Mouse (Mus musculus) activated CD4-positive, CD25-positive, alpha-beta regulatory T cell, adult 4 months (primary cell): ENCODE results near the gene Cd209b. TPM values are rescaled to one million over a fixed set of nuclear protein-coding genes. Genes with fewer than 3 reads are reported as not detected.

ENCODE experiments used
- ATAC-seq: one replicate; pipeline ENCODE4 v1.8.0; 2017
- polyA plus RNA-seq, 2 experiments: library from polyadenylated mRNA; unstranded; fragments of 100-300 nt; shearing (Covaris generic); gene quantifications; one replicate each; pipeline ENCODE4 v1.2.1; 2017

Gene Cd209b
- polyA plus RNA-seq: under 1 TPM in 1 of 2 experiments, not detected in 1; 0.38 TPM

GRCm38 (mm10) chr8:3926744-3927143 lies at the start of gene Cd209b:
TSS of gene Cd209b (minus strand) at chr8:3926844.
- ATAC-seq: no peak

- ATAC-seq: no peak
Observed at GRCm38 (mm10) chr8:3956037-3956436, 29.4 kb upstream of the Cd209b start.

- no peak for ATAC-seq
Observed at GRCm38 (mm10) chr8:3954646-3955045, 28.0 kb upstream of the Cd209b start, which contains the start of gene Cd209c. TSS of gene Cd209c (minus strand) at chr8:3954746.

- no peak for ATAC-seq
Observed at GRCm38 (mm10) chr8:3940023-3940422, 13.4 kb upstream of the Cd209b start.

GRCm38 (mm10) chr8:3878455-3878854 lies 48.2 kb downstream of the Cd209b start, which contains the start of gene Cd209d:
TSS of gene Cd209d (minus strand) at chr8:3878555.
- no peak for ATAC-seq

GRCm38 (mm10) chr8:3876121-3876520 lies 50.5 kb downstream of the Cd209b start:
- ATAC-seq: no peak

Other genes with a start within 250 kb of the Cd209b start
- 1 to 10 TPM in 1 of 2 experiments, under 1 TPM in 1; 0.77 to 5.1 TPM for gene Fcer2a, start 232.7 kb downstream of the Cd209b start, polyA plus RNA-seq
- not detected for gene Clec4g, start 206.2 kb downstream of the Cd209b start, polyA plus RNA-seq
- gene Cd209a, start 177.9 kb downstream of the Cd209b start, polyA plus RNA-seq: not detected
- gene Cd209e, start 72.5 kb downstream of the Cd209b start, polyA plus RNA-seq: not detected
- not detected for gene Cd209d, start 48.3 kb downstream of the Cd209b start, polyA plus RNA-seq
- gene Cd209c, start 27.9 kb upstream of the Cd209b start, polyA plus RNA-seq: not detected
- gene Cd209f, start 179.0 kb upstream of the Cd209b start, polyA plus RNA-seq: not detected
- gene Cd209g, start 207.3 kb upstream of the Cd209b start, polyA plus RNA-seq: not detected
- gene Evi5l, start 239.7 kb upstream of the Cd209b start, polyA plus RNA-seq: 1 to 10 TPM; 4.1 TPM